Mouse (Mus musculus): ENCODE measurements around the gene Cd4.

DNA sequence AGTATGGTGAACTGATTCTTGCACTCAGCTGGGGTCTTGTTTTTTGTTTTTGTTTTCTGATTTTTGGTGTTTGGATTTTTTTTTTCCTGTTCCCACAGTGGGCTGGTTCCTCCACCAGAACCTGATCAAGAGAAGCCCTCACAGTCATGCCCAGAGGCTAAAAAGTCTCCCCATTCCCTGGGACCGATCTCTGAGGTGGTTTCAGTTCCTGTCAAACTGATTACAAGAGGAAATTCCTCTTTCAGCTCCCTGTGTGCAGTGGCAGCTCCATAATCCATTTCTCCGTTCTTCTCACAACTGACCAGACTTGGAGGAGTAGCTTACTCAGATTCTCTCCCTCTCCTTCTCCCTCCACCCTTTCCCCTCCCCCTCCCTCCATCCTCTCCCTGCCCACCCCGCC, 13.7 kb downstream of the Cd4 start:
- TF ChIP-seq CTCF (IDR thresholded peaks at IDR 0.05 in 2 of 3, conservative IDR thresholded peaks at IDR 0.05 in 1 of 3; ENCODE audit: control insufficient read depth in 1 of 3, insufficient read depth in 1 of 3, low read depth in 2 of 3, low read length in 3 of 3, poor library complexity in 1 of 3, severe bottlenecking in 1 of 3) (no peak), POLR2A (IDR thresholded peaks at IDR 0.05; ENCODE audit: control insufficient read depth in 1 of 2, insufficient read depth in 1 of 2, low read depth in 1 of 2, low read length in 2 of 2, poor library complexity in 1 of 2) (no peak), TCF12 (IDR thresholded peaks at IDR 0.05; ENCODE audit: low read depth, low read length) (no peak)

Measured in MEL (cell line).